Mouse (Mus musculus) ES-E14 (cell line): ENCODE measurements around the gene Trim47.

Source experiments
- CHD2 ChIP-seq: IDR thresholded peaks from 2 replicates; pipeline ENCODE4 v1.6.1; 2014; ENCODE audit warnings: mild to moderate bottlenecking, low read depth, low read length, inconsistent platforms
- HCFC1 ChIP-seq: IDR thresholded peaks from 2 replicates; pipeline ENCODE4 v1.6.1; 2012; ENCODE audit warnings: low read length, inconsistent platforms, borderline replicate concordance; ENCODE audit not compliant: insufficient read depth

GRCm38 (mm10) chr11:116169214-116169613, 42.2 kb upstream of the Trim47 start:
- no peak for TF ChIP-seq HCFC1
- TF ChIP-seq CHD2 = no peak
